Mouse (Mus musculus) right cerebral cortex, adult 2 months (tissue): ENCODE data around the gene Trank1.

Experiments used
- DNase-seq, 2 experiments: peaks; one replicate each; pipeline ENCODE4 v3.0.0; 2021 to 2022; ENCODE audit warnings: low spot score in 2 of 2

Gene Trank1

DNA sequence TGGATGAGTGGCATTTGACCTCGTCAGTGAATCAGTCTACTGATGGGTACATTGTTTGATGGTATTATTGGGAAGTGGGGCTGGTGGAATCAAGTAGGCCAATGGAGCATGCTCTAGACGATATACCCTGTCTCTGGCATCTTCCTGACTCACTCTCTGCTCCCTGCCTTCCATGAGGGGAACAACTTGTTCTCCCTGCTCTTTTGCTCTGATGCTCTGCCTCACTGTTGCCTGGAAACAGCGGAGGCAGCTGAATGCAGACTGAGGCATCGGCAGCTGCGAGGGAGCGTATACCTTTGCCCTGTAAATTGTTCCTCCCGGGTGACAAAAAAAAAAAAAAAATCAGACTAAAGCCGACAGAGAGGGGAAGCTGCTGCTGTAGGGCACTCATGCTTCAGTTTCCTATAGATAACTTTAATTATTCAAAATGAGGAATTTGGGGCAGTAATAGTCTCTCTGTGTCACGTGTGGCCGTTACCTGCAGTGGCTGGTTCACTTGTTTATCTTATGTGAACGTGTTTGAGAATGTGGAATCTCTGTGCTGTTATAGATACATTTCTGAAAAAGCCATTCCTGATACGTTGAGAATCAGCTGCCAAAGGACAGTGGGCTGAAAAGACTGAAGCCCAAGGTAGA, 9.2 kb upstream of the Trank1 start:
- peak; percentile 40 to 50 for DNase-seq

DNA sequence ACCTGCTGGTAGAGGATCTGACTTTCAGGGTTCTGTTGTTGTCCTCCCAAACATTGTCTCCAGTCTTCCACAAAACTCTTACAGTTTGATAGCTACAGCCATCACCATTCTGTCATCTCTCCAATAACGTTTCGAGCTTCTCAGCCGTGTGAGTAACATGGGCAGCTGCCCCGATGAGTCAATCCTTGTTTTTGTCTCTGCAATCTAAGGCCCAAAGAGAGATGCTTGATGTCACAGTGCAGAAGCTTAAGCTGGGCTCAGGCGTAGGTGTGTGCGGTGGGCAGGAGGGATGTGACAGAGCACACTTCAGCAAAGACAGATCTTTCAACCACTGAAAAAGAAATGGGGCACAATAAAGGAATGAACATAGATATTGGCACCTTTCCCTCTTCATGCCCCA, 7.5 kb upstream of the Trank1 start:
- peak; percentile 51 to 57 for DNase-seq

DNA sequence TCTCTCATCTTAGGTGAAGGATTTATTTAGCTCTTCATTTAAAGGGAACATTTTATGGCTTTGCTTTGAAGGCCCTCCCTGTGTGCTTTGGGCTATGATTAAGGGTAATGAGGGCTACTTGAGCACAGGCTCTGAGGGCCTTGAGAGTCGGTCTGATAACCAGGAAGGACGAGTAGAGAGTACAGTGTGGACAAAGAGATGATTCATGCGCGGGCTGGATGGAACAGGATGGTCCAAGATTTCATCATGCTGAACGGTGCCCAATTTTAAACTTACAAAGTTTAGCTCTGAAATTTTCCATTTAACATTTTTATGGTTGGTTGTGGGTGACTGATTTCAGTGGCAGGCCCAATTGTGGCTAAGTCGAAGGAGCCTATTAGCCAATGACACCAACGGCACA, 5.4 kb upstream of the Trank1 start:
- DNase-seq, result no peak

DNA sequence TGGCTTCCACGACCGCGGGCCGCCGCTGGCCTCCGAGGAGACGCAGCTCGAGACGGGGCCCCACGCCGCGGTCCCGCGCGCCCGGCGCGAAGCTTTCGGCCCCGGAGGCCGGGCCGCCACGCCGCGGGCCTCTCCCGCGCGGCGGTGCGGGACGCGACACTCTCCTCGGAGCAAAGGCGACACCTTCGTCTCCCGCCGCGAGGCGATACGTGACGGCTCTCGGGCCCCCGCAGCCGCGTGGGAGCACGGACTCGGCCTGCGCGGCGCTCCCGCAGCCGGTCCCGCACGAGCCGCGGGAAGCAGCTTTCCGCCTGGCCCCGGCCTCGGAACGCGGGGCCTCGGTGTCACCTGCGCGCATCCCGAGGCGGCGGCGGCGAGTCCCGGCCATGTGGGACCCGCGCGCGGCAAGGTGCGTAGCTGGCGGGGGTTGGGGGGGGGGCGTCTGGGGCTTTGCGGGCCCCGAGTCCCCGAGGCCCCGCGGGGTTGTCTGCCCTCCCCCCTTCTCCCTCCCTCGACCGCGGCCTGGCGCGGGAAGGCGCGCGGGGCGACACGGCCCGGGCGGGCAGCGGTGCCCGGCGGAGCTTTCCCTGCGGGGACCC, 403 bp downstream of the Trank1 start:
- peak; percentile 30 to 36 for DNase-seq

DNA sequence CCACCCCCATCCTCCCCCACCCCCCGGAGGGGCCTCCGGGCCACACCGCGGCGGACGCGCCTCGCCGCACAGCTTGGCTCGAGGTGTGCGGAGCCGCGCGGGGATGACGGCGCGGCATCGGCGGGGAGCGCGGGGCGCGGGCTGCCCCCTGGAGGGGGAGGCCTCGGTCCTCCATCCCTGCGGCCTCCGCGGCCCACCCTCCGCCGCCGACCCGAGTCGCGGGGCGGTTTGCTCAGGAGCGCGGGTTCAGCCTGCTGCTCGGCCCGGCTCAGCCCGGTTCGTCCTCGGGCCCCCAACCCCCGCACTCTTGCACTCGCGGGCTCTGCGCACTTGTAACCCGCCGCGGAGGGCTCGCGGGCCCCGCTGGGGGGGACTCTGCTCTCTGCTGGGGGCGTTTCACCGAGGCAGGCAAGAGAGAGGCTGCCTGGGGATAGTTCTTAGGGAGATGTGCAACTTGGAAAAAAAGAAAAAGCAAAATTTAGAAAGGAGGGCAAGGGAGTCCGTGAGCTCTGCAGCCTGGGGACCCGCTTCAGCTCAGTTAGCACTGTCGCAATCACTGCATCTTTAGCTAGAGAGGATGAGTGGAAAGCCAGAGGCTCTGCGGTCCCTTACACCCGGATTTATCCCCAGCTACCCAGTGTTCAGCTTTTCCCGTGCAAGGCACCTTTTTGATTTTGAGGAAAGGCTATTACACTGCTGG, 1.1 kb downstream of the Trank1 start:
- peak in 1 of 2 experiments; percentile 32 for DNase-seq

DNA sequence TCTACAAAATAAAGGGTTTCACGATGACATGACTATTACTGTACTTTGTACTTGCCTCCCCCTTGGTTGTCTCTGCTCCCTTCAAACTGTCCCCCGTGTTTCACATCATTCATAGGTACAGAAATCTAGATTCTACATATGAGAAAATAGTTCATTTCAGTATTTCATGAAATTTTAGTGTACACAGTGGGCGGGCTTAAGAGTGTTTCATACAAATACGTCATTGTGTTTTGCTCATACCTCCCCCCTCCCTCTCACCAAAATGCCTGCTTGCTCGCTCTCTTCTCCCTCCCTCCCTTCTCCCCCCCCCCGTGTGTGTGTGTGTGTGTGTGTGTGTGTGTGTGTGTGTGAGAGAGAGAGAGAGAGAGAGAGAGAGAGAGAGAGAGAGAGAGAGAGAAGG, 1.8 kb downstream of the Trank1 start:
- peak in 1 of 2 experiments; percentile 27 for DNase-seq

DNA sequence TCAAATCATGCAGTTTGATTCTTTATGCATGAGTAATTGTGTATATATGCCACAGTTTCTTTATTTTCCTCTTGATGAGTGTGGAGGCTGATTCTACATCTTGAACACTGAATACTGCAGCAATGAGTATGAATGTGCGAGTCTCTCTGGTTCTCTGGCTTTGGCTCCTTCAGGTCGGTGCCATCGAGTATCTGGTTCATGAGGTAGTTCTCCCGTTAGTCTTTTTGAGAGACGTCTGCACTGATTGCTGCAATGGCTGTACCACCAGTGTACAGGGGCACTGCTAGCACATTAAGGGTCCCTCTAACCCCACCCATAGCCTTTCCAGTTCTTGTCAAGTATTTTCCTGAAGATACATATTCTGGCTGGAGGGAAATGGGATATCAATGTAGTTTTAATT, 2.3 kb downstream of the Trank1 start:
- DNase-seq, result no peak

DNA sequence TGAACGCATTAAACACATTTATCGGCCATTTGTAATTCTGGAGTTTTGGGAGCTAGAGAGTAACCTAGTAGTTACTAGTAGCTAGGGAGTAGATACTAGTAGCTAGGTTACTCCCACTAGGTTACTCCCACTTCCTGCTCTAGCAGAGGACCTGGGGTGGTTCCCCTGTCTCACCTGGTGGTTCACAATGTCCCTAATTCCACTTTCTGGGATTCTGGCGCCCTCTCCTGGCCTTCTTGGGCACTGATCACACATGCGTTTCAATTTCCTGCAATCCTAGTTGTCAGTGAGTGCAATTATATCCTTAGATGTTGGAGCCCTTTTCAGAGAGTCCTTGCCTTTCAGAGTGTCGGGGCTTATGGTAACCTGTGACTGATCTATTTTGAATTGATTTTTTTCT, 2.7 kb downstream of the Trank1 start:
- peak; percentile 84 to 89 for DNase-seq

DNA sequence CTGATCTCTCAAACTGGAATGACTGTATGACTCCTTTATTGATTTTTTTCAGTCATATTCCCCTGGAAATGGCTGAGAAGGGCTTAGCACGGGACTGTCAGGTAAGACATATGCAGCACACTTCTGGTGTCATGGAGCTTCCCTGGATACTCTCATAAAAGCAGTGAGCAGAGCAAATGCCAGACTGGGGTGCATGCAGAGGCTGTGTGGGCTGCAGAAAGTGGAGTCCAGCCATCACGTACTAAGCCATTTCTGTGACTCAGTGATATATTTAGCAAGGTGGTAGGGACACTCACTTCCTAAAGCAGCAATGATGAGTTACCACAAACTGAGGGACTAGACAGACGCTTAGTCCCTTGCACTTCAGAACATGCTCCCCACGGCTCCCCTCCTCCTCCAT, 9.4 kb downstream of the Trank1 start:
- DNase-seq, result peak; percentile 38 to 67

DNA sequence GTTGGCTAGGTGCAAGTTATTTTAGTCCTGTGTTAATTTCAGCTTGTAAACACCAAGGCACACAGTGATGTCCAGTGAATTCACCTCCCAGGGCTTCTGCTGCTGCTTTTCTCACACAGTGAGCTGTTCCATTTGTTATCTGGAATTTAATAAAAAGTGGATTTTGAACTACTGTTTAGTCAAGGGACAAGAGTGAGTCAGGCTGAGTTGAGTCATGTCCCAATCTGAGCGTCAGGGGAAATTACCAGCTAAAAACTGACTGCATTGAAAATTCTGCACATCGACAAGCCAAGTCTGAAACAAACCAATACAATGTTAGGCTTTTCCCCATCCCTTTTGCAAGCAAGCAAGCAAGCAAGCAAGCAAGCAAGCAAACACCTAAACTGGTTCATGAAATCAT, 13.3 kb downstream of the Trank1 start:
- DNase-seq, result peak; percentile 39 to 42

DNA sequence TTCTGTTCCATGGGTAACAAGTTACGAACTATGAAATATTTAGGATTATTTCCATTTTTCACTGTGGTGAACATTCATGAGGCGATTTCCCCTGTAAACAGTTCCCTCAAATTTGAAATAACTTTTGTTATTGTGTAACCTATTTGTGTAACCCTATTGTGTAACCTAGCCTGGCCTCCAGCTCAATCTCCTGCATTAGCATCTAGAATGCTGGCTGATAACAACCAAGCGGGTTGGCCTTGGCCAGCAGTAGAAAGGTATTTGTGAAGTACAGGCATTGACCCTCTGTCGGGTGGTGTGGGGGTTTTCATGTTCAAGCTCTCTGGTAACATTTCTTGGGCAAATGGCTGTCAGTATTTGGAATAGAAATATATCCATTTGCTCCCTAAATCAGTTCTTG, 18.3 kb downstream of the Trank1 start:
- no peak for DNase-seq

DNA sequence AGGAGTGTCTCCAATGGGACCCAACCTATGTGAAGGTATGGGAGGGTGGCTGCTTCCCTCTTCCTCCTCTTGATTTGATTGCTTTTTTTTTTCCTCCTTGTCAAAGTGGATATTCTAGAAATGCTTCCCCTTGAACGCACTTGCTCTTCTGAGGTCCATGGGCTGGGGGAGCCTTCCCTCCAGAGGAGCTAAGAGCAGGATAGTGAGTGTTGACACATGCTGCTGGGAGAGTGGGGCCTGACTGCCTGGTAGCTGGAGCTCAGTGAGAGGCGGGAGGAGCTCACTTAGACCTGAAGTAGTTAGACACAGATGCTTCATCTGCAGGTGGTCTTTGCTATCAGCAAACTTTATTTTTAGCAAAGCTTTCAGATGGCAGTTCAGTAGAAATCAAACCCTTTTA, 22.3 kb downstream of the Trank1 start:
- no peak for DNase-seq

DNA sequence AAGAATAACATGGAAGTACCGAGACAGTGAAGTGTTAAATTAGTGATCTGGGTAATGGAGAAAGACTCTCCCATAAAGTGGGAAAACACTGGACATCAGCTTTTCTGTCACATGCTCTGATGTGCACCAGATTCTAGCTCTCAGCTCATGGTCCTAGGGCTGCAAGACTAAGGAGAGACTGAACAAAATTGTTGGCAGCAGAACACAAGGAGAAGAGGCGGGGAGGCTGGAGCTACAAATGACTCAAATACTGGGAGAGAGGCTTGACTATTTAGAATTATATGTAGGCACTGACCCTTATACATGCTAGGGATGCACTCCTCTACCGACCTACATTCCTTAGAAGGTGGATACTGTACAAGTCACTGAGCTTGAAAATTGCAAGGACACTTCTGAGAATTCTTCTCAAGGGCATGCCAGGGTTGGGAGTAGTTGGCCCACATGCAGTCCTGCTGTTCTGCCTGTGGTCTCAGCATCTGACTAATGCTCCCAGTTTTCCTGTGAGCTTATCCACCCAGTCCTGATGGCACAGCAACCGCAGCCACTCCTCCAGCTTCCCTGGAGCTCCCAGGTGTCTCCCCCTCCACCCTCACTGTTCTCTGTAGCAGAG, 23.1 kb downstream of the Trank1 start:
- DNase-seq, result peak in 1 of 2 experiments; percentile 45

DNA sequence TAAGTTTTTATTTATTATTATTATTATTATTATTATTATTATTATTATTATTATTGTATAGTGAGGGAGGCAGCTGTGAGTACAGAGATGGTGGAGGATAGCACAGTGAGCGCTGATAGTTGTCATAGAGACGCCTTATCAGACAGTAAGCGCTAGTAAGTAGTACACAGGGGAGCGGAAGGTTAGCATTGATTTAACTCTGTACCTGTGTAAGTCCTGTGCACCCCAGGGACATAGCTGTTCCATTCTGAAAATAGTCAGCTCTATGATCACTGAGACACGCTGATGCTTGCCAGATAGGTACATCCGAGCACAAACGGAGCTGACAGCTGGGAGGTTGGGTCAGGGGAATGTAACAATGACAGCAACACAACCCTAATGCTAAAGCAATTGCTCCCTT, 39.7 kb downstream of the Trank1 start:
- DNase-seq, result peak in 1 of 2 experiments; percentile 29

DNA sequence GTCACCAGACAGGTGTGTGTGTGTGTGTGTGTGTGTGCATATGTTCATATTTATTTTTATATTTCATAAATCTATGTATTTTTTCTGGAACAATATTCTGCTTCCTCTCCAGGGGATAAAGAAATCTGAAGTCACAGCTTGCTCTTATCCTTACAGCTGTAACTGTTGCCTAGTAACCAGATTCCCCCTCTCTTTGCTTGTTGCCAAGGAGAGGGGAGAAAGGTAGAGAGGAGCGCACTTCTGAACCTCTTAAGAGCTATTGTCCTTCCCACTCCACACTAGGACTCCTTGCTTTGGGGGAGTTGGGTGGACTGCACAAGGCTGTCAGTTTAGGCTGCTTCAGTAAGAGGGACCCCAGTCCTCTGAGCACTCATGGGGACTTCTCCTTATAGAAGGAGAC, 40.1 kb downstream of the Trank1 start:
- DNase-seq, result peak in 1 of 2 experiments; percentile 22

DNA sequence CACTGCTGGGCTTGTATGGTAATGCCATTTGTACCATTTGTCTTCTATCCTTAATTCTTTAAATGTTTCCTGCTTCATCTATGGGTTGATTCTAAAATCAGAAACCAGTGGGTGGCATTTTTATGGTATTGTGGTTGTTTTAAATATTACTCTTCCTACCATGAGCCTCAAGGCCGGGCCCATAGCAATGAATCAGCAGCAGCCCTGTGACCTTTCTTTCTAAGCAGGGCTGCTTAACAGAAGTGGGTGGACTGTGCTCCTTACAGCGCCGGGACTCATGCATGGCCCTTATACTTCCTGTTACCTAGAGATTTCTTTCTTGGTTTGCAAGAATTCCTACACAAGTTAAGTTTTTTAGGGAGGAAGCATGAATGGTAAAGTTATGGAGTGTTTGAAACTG, 41.1 kb downstream of the Trank1 start:
- no peak for DNase-seq

DNA sequence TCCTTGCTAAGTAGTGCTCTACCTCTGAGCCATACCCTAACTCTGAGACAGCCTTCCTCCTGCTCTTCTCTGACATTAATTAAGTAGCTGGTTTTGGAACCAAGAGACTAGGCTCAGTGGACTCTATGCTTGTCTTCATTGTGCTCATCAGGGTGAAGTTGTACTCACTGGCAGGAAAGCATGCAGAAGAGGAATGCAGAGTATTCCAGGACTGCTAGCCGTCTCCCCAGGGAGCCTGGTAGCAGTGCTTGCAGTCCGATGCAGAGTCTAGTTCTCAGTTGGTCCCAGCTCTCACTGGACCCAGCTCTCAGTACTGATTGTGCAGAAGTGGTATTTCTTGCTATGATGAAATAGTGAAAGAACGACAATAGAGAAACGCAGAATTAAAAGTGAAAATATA, 43.5 kb downstream of the Trank1 start:
- DNase-seq, result no peak

DNA sequence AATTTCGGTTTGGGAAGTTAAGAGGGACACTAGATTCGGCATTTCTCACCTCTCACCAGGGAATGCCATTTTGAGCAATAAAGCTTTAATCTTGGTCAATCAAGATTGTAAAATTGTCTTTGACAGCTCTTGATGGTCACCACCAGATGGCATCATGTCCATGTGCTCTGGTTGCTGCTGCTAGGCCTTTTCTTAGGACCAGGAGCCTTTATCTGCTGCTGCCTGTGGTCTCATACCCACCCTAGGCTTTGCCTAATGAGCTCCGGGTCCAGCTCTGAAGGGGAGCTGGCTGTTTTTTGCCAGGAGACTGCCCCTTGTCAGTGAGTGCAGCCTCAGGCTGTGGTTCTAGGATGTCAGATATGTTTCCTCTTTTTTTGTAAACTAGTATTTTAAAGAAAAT, 44.8 kb downstream of the Trank1 start:
- no peak for DNase-seq

DNA sequence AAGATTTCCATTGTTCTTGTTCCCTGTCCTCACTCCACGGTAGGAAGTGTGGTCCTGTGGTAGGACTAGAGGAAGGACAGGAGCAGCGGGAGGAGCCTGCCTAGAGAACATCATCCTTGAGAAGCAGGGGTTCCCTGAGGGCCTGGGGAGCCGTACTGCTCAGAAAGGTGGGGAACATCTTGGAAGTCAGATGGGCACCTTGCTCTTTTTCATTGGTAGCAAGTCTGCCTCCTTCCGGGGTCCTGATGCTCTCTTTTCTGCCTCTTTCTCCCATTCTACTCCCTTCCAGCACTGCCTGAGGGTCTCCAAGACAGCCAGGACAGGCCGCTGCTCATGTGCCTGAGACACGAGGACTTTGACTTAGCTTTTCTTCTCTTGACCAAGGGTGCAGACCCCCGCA, 52.1 kb downstream of the Trank1 start:
- DNase-seq, result no peak

DNA sequence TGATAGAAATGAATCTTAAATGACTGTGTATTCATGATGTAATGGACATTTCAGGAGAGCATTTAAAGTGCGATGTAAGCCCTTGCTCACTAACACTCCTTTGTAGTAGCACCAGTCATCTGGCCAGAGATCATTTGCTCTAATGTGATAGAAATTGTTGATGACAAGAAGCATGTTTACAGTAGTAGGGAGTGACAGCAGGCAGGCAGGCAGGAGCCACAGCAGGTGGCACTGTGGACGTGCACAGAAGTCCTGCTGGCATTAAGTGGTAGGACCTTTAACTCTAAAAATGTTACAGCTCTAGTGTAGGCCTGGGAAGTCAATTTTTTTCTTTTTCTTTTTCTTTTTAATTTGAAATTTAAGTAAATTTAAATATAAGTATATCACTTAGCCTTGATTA, 56.2 kb downstream of the Trank1 start:
- DNase-seq, result no peak

DNA sequence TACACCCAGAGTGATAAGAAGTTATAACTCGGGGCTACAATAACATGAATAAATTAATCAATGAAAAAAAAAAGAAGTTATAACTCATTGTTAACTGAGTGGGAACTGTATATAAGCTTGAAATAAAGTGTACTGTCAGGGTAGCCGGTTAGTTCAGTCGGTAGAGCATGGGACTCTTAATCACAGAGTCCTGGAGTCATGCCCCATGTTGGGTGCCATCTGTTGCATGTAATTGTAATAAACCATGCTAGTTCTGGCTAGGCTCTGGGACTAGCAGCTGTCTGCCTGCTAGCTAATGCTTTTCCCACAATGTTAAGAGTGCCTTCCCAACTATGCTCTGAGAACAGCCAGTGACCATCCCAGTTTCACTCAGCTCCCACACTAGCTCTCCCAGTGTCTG, 60.5 kb downstream of the Trank1 start:
- DNase-seq, result no peak

DNA sequence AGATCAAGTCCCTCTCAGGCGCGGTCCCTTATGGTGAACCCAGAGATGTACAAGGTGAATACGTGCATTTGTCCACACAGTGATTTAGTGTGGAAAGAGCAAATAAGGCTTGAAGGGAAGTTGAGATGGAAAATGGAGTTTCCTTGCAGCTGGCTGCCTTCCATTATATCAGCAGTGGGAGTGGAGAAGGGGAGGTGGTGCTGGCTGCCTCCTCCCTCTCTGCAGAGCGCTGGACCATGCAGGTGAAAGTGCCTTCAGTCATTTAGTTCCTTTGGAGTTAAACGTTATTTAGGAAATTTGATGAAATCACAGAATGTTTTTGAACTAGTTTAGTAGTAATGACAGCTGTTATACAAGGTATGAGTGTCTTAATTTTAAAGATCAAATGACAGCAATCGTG, 66.3 kb downstream of the Trank1 start:
- DNase-seq, result no peak
